Mouse (Mus musculus) heart, adult 2 months (tissue): ENCODE data around the gene Bscl2.

Source experiments
- CTCF ChIP-seq: fragments of 200-600 bp; IDR thresholded peaks from 2 replicates; pipeline ENCODE4 v1.8.1; 2022; ENCODE audit warnings: antibody characterized with exemption, mild to moderate bottlenecking, moderate library complexity
- EP300 ChIP-seq: fragments of 200-500 bp; IDR thresholded peaks from 2 replicates; pipeline ENCODE4 v1.6.1; 2011; ENCODE audit warnings: low read depth, low read length, control low read depth; ENCODE audit not compliant: insufficient read depth
- POLR2A ChIP-seq: fragments of 200-500 bp; IDR thresholded peaks from 2 replicates; pipeline ENCODE4 v1.6.1; 2011; ENCODE audit warnings: mild to moderate bottlenecking, low read depth, low read length, control low read depth; ENCODE audit not compliant: insufficient read depth

GRCm38 (mm10) chr19:8839908-8840791 lies 2.9 kb downstream of the Bscl2 start:
- TF ChIP-seq CTCF (no peak), POLR2A (peak; percentile 72), EP300 (0 out of 2 replicates have a peak, but pooled peaks have one; percentile 6)
